Mouse (Mus musculus) left cerebral cortex, postnatal 36 days (tissue): ENCODE results near the gene Fbxo24. TPM values are rescaled to one million over a fixed set of nuclear protein-coding genes. Genes with fewer than 3 reads are reported as not detected.

Source experiments
- DNase-seq, 2 experiments: peaks; one replicate each; pipeline ENCODE4 v3.0.0; 2021 to 2022; ENCODE audit warnings: low spot score in 2 of 2, mixed read lengths in 1 of 2
- intact Hi-C: fragments of 180-260 bp; cut with DNase I; formaldehyde crosslinking; loops from one replicate; pipeline ENCODE4 v1.15.1; 2025
- total RNA-seq, 2 experiments: library from RNA; stranded (reverse); gene quantifications; 2 replicates each; pipeline ENCODE4 v1.2.3; 2021

Fbxo24 gene
- total RNA-seq, 2 experiments from 2014 or later: 0.20 to 0.25 TPM

DNA sequence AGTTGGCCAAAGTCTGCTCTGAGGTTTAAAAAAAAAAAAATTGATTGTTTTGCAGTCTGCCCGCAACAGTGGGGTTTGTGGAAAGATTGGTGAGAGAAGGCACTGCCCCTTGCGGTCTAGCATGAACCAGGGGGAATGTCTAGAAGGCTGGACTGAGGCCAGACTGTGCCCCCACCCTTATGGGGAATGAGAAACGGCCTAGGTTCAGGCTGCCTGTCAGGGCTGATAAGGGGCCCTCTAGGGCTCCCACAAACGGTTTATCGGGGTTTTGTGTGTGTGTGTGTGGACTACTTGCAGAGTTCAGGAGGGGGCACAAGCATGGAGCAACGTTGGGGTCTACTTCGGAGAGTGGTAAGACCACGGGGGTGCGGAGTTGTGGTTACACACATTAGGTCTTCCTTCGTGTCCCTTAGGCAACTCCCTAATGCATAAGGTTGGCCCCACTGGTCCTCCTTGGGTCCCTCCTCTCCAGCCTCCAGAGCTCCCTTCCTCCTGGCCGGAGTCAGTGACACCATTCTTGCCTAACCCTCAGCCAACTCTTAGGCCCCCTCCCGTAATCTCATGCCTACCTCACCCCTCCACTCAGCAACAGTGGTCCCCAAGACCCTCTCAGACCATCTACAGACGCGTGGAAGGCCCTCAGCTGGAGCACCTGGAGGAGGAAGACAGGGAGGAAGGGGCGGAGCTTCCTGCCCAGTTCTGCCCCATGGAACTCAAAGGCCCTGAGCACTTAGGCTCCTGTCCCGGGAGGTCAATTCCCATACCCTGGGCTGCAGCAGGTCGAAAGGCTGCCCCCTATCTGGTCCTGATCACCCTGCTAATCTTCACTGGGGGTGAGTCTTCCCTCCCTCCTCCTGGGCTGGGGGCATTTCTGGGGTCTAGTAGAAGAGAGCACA, 57.9 kb downstream of the Fbxo24 start:
- intact Hi-C loops: no loop called here
- no peak for DNase-seq

DNA sequence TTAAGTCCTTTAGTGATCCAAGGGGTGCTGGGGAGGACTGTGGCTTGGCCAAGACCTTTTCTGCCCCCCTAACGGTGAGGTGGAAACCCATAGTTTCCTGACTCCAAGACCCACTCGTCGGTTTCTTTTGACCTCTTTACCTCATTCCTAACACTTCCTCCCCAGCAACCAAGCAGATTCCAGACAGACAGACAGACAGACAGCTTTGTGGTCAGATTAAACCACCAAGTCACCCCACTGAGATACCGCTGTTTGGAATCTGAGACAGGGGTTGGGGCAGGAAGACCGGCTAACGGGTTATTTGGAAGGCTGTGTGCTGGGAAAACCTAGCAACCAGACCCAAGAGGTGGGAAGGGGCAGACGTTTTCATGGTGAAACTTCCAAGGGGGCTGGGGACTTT, 58.6 kb downstream of the Fbxo24 start:
- intact Hi-C loops: no loop called here

DNA sequence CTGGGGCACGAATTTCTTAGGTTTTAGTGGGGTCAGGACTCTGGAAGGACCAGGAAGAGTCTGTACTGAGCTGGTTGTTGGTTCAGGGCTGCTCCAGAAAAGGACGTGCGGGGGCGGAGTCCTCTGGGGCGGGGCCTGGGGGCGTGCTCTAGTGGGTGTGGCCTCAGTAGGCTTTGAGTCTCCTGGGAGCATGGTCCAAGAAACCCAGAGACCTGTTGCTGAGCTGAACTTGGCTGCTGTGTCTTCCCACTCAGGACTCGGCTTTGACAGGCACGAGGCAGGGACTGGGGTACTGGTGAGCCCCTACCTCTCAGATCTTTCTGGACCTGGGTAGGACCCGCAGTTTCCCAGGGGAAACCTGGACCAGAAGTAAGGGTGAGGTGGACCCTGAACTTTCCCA, 59.1 kb downstream of the Fbxo24 start, which contains the start of gene Tfr2:
Tfr2 (plus strand) TSS at position 176 of the 400 bp plus-strand sequence.
- intact Hi-C loops: no loop called here

More for the DNA sequence above, 58.6 kb downstream of the Fbxo24 start:
- no peak for DNase-seq

DNA sequence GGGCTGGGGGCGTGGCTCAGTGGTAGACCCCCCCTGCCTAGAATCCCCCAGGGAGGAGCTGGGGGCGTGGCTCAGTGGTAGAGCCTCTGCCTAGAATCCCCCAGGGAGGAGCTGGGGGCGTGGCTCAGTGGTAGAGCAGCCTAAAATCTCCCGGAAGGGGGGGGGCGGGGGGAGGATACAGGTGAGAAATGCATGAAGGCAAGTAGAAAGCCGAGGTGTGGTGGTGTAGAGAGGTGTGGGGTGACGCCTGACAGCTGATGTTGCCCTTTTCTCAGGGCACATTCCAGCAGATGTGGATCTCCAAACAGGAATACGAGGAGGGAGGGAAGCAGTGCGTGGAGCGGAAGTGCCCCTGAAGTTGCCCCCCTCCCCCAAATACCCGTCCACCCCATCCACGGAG, 59.8 kb downstream of the Fbxo24 start:
- DNase-seq: no peak
- intact Hi-C loops: no loop called here

More for the DNA sequence above, 59.1 kb downstream of the Fbxo24 start, which contains the start of gene Tfr2:
- no peak for DNase-seq

DNA sequence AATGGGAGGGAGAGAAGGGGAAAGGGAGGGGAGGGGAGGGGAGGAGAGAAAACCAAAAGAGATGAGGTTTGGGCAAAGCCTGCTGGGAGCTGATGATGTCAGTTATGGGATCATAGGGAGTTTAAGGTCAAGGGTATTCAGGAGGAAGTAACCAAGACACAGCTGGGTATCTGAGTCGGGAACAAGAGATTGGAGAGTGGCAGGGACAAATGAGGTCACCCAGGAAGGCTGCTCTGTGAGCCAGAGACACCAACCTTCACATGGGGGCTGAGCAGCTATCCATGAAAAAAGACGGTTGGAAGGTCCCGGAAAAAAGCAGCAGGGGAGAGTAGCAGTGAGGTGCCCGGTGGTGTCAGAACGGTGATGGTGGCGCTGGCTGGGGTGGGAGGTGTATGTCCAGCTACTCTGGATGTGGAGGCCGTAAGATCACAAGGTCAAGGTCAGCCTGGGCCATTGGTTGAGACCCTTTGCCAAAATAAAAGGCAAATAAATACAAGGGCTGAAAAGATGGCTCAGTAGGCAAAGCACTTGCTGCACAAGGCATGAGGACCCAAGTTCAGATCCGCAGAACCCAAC, 60.5 kb downstream of the Fbxo24 start:
- no peak for DNase-seq
- intact Hi-C loops: no loop called here

DNA sequence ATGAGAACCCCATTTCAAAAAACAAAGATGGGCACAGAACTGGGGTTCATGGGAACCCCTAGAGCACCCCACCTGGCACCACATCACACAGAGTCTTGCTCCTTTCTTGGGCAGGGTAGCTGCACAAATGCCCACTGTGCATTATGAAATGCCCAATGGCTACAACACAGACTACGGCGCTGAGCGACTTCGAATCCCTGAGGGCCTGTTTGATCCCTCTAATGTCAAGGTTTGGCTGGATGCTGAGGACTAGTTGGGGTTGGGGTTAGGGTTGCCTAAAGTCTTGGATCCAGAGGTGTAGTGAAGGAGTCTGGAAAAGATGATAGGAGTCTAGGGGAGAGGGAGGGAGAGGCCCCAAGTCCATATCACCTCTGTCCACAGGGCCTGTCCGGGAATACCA, 62.4 kb downstream of the Fbxo24 start:
- intact Hi-C loops: no loop called here
- DNase-seq: no peak

DNA sequence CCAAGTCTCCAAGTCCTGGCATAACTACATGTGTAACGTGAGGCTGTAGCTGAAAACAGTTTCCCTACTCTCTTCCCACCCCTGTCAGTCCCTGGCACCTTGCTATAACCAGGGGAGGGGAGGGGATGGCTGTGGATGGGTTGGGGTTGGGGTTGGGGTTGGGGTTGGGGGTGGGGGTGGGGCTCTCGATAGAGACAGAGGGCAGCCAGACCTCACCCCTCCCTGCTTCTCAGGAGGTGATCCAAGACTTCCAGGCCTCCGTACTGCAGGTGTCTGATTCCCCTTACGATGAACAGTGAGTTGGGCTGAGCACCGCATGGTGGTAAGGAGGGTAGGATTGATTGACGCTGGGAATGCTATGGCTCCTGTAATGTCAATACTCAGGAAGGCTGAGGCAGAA, 63.1 kb downstream of the Fbxo24 start:
- no peak for DNase-seq
- intact Hi-C loops: no loop called here

DNA sequence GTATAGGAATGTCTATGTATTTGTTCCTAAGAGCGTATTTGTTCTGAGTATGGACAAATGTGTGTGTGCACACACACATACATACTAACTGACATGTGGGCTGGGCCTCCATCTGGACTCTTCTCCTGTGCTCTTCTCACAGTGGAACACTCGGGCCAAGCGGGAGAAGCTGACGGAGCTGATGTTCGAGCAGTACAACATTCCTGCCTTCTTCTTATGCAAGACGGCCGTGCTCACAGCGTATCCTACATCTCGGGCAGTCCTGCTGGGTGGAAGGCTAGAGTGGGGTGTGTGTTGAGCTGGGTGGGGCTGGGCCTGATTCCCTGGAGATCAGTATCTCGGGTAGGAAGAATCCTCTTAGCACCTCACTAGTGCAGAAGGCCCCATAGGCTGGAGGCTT, 65.8 kb downstream of the Fbxo24 start:
- intact Hi-C loops: no loop called here
- peak; percentile 49 to 62 for DNase-seq

Other genes starting within 250 kb of the Fbxo24 start
- gene Zan, start 151.9 kb downstream of the Fbxo24 start, total RNA-seq: under 1 TPM; 0.37 to 0.39 TPM
- 10 to 100 TPM; 33.6 to 36.1 TPM for gene Pop7, start 126.5 kb downstream of the Fbxo24 start, total RNA-seq
- gene Gigyf1, start 110.5 kb downstream of the Fbxo24 start, total RNA-seq: 10 to 100 TPM; 43.8 to 63.2 TPM
- gene Epo, start 95.8 kb downstream of the Fbxo24 start, total RNA-seq: not detected
- 100 to 1,000 TPM; 582 to 667 TPM for gene Gnb2, start 95.5 kb downstream of the Fbxo24 start, total RNA-seq
- 100 to 1,000 TPM; 109 to 115 TPM for gene Actl6b, start 75.5 kb downstream of the Fbxo24 start, total RNA-seq
- gene Tfr2, start 59.2 kb downstream of the Fbxo24 start, total RNA-seq: 10 to 100 TPM; 10.4 to 10.9 TPM
- 10 to 100 TPM; 19.4 to 26.4 TPM for gene Mospd3, start 27.9 kb downstream of the Fbxo24 start, total RNA-seq
- 10 to 100 TPM in 1 of 2 experiments, 1 to 10 TPM in 1; 8.6 to 14.9 TPM for gene Pcolce, start 15.2 kb downstream of the Fbxo24 start, total RNA-seq
- gene Lrch4, start 119 bp upstream of the Fbxo24 start, total RNA-seq: 10 to 100 TPM; 11.3 to 19.4 TPM
- gene Gm20605, start 173 bp upstream of the Fbxo24 start, total RNA-seq: 10 to 100 TPM in 1 of 2 experiments, 1 to 10 TPM in 1; 5.5 to 11.7 TPM
- 1 to 10 TPM; 4.2 to 7.7 TPM for gene Sap25, start 12.3 kb upstream of the Fbxo24 start, total RNA-seq
- gene Irs3, start 16.7 kb upstream of the Fbxo24 start, total RNA-seq: under 1 TPM in 1 of 2 experiments, not detected in 1; 0.23 TPM
- gene Agfg2, start 55.7 kb upstream of the Fbxo24 start, total RNA-seq: 10 to 100 TPM; 41.7 to 42.0 TPM
- 10 to 100 TPM; 70.1 to 79.5 TPM for gene Nyap1, start 112.6 kb upstream of the Fbxo24 start, total RNA-seq
- gene Tsc22d4, start 116.7 kb upstream of the Fbxo24 start, total RNA-seq: 100 to 1,000 TPM; 166 to 203 TPM
- gene Ppp1r35, start 149.8 kb upstream of the Fbxo24 start, total RNA-seq: 10 to 100 TPM; 23.5 to 28.6 TPM
- gene Mepce, start 158.7 kb upstream of the Fbxo24 start, total RNA-seq: 10 to 100 TPM; 33.5 to 42.8 TPM
- 1 to 10 TPM; 4.6 to 7.2 TPM for gene Zcwpw1, start 158.8 kb upstream of the Fbxo24 start, total RNA-seq
- under 1 TPM in 1 of 2 experiments, not detected in 1; 0.20 TPM for gene Pilra, start 207.3 kb upstream of the Fbxo24 start, total RNA-seq
- not detected for gene Pilrb1, start 229.1 kb upstream of the Fbxo24 start, total RNA-seq
- gene Pilrb2, start 242.8 kb upstream of the Fbxo24 start, total RNA-seq: not detected